Mouse (Mus musculus) kidney, adult 2 months (tissue): Measurements from ENCODE around the gene Arhgef7.

Source experiments
- CTCF ChIP-seq: fragments of 200-500 bp; conservative IDR thresholded peaks from 2 replicates; pipeline ENCODE4 v1.5.1; 2011; ENCODE audit warnings: low read depth, mild to moderate bottlenecking, control low read depth, low read length, moderate library complexity, mixed read lengths; ENCODE audit not compliant: insufficient read depth, insufficient read length
- POLR2A ChIP-seq: fragments of 200-500 bp; IDR thresholded peaks from one replicate; pipeline ENCODE4 v1.6.1; 2011; ENCODE audit warnings: low read depth, low read length, control low read depth

DNA sequence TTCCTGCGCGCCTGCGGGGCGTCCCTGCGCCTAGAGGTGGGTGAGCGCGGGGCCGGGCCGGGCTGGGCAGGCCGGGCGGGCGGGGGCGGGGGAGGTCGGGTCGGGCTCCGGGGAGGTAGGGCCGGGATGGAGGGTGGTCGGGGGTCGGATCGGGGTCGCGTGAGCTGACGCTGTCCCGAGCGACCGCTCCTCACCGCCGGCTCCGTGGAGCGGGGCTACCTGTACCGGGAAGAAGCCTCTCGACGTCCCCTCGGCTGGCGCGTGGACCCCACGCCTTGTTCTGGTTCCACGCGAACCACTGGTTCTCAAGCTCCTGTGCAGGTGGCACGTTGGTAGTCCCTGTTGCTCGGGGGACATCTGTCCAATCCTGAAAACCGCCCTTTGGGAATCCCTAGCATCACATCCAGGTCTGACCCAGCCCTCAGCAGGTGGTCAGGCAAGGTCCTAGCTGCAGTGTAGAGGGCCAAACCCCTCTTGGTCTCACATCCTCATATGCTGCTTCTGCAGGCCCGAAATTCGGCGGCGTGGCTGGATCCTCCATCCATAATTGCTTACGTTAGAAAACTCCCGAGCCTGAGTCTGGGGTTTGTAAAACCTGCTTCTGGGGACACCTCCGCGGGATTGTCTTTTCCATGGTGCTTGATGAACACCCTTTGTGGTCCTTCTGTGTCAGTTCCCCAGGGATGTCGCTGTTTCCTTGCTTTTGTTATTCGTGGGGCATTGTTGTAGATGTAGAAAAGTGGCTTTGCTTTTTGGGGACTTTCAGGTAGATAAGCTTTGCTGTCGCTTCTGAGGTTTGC lies 31.2 kb downstream of the Arhgef7 start:
- no peak for TF ChIP-seq CTCF
- no peak for TF ChIP-seq POLR2A
